Mouse (Mus musculus): ENCODE data around the gene Olfr1291-ps1.

The Olfr1291-ps1 gene

GRCm38 (mm10) chr2:111496880-111497279, at the start of gene Olfr1291-ps1:
Gene Olfr1291-ps1, plus strand, starts transcription at chr2:111497180.
- no peak for DNase-seq (ENCODE audit: low read depth)

- DNase-seq (ENCODE audit: low read depth): no peak
Observed at GRCm38 (mm10) chr2:111448842-111449241, 48.1 kb upstream of the Olfr1291-ps1 start, which contains the start of gene Olfr1287. Gene Olfr1287, plus strand, starts transcription at chr2:111449142.

GRCm38 (mm10) chr2:111473801-111474200, 23.2 kb upstream of the Olfr1291-ps1 start, which contains the start of gene Olfr1288:
Gene Olfr1288, plus strand, starts transcription at chr2:111474101.
- DNase-seq (ENCODE audit: low read depth): no peak

GRCm38 (mm10) chr2:111480519-111480918, 16.5 kb upstream of the Olfr1291-ps1 start, which contains the start of gene Olfr1289:
Gene Olfr1289, plus strand, starts transcription at chr2:111480819.
- DNase-seq (ENCODE audit: low read depth): no peak

GRCm38 (mm10) chr2:111493729-111494128, 3.3 kb upstream of the Olfr1291-ps1 start, which contains the start of gene Olfr1290:
Gene Olfr1290, minus strand, starts transcription at chr2:111493829.
- no peak for DNase-seq (ENCODE audit: low read depth)

- DNase-seq (ENCODE audit: low read depth): no peak
Observed at GRCm38 (mm10) chr2:111517451-111517850, 20.5 kb downstream of the Olfr1291-ps1 start.

GRCm38 (mm10) chr2:111524903-111525302, 27.9 kb downstream of the Olfr1291-ps1 start, which contains the start of gene Olfr1293-ps:
Gene Olfr1293-ps, plus strand, starts transcription at chr2:111525203.
- DNase-seq (ENCODE audit: low read depth): no peak

- no peak for DNase-seq (ENCODE audit: low read depth)
Observed at GRCm38 (mm10) chr2:111540191-111540590, 43.2 kb downstream of the Olfr1291-ps1 start, which contains the start of gene Olfr1294. Gene Olfr1294, minus strand, starts transcription at chr2:111540291.

Measured in fibroblast of lung, adult 2 months (primary cell).